Mouse (Mus musculus): Measurements from ENCODE around the gene Ndufb11. TPM values are rescaled to one million over a fixed set of nuclear protein-coding genes. Genes with fewer than 3 reads are reported as not detected.
A peak's percentile ranks its signal among the peaks of the same experiment; 100 is the strongest.

The Ndufb11 gene
- total RNA-seq (2022), result 100 to 1,000 TPM; 135 to 153 (median 146) TPM

DNA sequence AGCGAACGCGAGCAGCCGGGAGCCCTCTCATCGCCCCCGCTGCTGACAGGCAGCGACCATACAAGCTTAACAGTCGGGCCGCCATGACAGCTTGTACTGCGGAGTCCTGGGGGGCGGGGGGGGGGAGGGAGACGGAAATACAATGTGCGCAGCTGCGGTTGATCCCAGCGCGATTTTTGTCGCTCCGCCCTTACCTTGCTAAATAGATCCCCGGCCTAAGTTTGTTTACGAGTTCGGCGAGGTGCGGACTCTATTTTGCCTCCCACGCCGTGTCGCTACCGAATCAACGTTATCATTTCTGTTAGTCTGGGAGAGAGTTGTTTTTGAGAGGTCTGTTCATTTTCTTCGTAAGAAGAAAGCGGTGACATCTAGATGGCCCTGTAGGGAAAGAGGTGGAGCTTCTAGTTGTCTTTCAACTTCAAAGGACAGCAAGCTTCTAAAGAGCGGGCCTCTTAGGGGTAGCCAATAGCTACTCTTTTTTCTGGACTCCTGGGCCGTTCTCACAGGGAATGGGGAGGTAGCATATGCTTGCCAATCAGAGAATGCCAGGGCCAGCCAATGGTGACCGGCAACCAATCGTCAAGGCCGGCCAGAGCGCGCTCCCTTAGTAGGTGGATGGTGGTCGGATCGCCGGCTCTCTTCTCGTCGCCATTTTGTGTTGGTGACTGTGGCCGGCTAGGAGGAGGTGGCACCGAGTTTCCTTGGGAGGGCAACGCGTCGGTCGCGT lies at the start of gene Ndufb11, which contains the start of gene Rbm10:
Gene Ndufb11, minus strand, starts transcription at position 444 of the 727 bp plus-strand sequence.
Gene Rbm10, plus strand, starts transcription at position 328 of the 727 bp plus-strand sequence.
- DNase-seq (ENCODE audit: low spot score in 2 of 2), result peak; percentile 60 to 87

DNA sequence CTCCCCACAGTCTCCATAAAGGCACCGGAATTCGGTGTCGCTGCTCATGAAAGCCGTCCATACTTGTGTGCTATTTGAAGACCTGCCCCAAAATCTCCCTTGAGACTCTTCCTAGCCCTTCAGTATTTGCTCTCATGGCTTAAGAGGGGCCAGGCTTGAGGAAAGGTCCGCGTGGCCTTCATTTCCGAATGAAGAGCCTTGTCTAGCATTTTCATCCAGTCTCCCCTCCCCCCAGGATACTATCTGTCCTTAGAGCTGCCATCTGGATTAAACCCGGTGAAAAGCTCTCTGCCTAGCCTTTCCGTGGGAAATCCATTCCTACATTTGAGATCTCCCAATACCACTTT lies 46.0 kb upstream of the Ndufb11 start:
- DNase-seq (ENCODE audit: low spot score in 2 of 2), result no peak

DNA sequence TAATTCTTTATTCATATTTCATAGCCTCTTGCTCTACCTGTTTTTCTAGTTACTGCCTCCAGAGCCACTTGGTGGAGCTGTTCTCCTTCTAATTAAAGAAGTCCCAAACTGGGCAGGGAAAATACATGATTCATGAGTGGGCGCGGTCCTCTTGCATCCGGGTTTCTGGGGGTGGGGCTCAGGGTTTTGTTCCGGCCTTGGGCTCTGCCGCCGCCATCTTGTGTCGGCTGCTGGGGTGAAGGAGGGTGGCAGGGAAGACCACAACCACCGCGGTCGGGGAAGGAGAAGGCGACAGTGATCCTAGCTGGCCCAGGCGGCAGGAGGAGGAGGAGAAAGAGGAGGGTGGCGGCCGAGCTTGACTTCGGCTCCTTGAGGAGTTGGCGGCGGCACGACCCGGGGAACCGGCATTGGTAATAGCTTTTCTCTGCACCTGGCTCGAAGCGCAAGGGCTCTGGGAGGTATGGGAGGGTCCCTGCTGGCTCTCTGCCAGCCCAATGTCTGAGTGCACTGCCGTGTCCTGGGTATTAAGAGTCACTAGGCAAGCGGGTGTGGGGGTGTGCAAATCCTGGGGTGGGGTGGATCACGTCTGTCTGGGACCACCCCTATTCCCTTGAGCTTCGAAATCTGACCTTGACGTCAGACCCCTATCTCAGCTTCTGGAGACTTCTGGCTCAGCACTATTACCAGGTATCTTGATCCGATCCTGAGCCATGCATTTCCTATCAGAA lies 45.5 kb upstream of the Ndufb11 start:
- peak; percentile 29 to 88 for DNase-seq (ENCODE audit: low spot score in 2 of 2)

DNA sequence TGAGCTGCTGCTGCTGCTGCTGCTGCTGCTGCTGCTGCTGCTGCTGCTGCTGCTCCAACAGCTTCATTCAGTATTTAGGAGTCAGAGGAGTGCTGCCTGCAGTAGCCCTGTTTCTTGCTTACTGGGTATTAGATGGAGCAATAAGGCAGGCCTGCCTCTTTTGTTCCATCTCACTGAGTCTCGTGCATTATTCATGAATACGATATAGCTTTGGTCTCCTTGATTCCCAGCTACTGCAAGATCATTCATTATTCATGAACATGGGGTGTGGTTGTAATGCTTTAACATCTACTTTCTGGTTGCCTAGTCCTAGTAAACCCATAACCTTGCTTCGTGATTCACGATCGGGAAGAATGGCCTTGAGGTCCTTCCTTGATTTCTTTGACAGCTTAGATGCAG lies 44.9 kb upstream of the Ndufb11 start:
- no peak for DNase-seq (ENCODE audit: low spot score in 2 of 2)

DNA sequence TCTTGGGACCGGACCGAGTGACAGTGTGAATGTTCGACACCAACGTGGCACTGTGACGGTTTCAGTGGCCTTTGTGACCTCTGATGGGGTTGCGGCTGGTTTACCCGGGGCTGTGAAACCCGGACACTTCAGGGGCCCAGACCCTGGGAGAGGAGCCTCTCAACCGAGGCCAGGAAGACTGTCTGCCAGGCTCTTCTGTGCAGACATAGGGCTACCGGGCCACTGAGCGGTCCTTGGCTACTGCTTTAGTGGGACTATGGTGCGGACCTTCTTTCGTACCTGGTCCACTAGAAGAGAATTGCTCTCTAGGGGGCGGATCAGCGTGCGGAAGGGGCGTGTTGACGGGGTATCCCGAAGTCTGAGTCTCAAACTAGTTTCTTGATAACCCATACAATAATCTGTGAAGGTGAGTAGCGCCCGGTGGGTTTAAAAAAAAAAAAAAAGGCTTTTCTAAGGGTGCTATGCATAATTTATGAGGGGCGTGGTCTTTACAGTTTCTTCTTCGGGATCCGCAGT lies 41.5 kb upstream of the Ndufb11 start:
- DNase-seq (ENCODE audit: low spot score in 2 of 2), result no peak

DNA sequence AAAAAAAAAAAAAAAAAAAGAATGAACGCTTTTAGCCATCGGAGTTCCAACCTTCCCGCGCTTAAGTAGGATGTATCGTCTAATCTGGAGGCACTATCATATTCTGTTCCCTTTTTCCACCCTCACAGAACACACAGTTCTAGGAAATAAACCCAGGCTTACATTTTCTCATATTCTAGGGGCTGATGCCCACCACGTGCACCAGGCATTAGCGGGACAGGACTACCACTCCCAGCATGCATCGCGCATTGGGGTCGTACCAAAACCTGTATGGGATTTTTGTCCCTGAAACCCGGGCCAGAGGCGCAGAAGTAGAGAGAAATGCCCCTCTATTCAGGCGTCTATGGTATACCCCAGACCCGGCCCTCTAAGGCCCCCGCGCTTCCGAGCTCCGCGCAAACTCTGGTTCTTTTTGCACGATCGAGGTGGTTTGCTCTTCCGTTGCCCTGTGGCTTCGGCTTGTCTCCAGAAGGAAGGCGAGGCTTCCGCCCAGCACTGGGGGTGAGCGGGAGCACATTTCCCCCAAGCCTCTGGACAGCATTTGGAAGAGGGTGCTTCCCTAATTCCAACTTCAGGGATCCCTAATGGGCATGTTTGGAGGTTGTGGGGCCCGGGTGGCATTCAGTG lies 40.7 kb upstream of the Ndufb11 start, which contains the start of gene Uba1:
Gene Uba1, plus strand, starts transcription at position 301 of the 627 bp plus-strand sequence.
- DNase-seq (ENCODE audit: low spot score in 2 of 2), result peak; percentile 68 to 76

DNA sequence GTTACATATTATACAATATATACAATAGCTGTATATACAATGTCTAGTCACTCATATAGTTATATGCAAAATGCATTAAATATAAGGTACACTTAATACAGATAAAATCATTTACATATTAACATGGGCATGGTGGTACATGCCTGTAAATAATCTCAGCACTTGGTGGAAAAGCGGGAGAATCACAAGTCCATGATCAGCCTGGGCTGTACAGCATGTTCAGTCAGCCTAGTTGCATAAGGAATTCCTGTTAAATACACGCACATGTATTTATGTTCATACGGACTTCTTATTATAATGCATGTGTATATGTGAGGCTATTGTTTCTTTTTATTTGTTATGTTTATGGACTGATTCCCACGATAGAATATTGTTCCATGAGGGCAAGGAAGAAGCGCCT lies 40.2 kb upstream of the Ndufb11 start:
- no peak for DNase-seq (ENCODE audit: low spot score in 2 of 2)

DNA sequence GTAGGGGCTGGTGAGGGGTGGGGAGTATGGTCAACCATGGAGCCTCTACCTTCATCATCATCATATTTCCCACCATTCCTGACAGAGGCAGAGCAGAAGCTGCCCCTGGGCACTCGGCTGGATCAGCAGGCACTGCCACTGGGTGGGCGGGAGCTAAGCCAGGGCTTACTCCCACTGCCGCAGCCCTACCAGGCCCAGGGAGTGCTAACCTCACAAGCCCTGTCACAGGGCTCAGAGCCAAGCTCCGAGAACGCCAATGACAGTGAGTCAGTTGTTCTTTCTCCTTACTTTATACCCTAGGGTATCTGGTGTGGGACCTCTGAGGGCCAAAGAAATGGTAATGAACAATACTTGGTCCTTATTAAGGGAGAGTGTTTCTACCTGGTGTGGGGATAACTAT lies 27.4 kb upstream of the Ndufb11 start:
- no peak for DNase-seq (ENCODE audit: low spot score in 2 of 2)

DNA sequence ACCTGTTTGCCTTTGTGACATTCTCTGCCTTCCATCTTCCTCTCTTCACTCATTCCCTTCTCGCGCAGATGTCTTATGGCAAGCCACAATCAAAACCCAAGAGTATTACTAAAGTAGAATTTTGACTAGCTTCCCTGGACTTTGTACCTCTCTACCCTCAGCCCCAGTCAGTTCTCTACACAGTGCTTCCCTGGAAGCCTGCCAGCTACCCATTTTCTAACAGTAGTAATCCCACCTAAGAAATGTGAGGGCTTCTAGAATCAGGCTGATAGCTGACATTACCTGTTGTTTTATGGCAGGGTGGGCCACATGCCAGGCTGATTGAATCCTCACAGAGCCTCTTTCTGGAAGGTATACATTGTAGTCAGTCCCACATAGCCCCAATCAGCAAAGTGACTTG lies 20.7 kb upstream of the Ndufb11 start:
- no peak for DNase-seq (ENCODE audit: low spot score in 2 of 2)

DNA sequence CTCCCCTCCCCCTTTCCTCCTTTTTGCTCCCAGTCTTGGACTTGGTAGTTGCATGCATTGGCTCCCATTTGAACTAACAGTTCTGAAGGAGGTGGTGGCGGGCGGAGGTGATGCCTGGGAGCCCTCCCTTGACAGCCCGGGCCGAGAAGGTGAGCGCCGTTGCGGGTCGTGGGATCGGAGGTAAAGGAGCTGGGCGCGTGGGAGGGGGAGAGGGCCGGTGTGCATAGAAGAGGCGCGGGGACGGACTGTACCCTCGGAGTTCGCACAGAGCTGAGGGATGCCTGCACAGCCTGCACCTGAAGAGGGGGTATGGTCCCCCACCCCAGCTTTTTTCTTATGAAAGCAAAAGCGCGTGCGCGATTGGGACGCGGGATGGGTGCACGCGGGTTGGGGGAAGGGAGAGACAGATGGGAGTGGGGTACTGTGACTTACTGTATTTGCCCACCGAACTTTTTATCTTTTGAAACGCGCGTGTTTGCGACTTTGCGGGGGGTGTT lies 532 bp upstream of the Ndufb11 start:
- peak in 1 of 2 experiments; percentile 36 for DNase-seq (ENCODE audit: low spot score in 2 of 2)

DNA sequence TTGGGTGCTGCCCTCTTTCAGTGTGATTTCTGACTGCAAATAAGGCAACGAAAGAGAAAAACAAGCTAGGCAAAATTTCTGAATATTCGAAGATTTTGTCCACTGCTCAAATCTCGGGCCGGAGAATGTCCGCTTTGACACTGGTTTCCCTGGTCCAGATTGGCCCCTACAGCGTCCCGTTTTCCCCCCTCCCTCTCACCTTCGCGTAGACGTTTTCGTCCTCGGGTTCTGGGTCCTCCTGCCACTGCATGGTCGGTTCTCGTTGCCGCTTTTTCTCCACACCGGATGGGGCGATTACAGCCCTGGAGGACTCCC lies 601 bp downstream of the Ndufb11 start:
- no peak for DNase-seq (ENCODE audit: low spot score in 2 of 2)

DNA sequence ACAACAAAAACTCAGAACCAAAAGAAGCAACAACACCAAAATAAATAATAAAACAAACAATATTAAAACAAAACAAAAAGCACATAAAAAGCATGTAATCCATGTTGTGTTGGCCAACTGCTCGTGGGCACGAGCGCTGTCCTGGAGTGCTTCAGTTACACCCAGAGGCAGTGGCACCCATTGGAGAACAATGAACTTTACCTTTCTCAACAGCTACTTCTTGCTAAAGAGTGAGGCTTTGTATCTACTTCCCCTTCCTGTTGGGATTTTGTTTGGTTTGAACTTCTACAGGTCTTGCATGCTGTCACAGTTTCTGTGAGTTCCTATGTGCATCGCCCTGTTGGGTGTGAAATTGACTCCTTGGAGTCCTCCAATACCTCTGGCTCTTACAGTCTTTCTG lies 8.9 kb downstream of the Ndufb11 start:
- DNase-seq (ENCODE audit: low spot score in 2 of 2), result no peak

DNA sequence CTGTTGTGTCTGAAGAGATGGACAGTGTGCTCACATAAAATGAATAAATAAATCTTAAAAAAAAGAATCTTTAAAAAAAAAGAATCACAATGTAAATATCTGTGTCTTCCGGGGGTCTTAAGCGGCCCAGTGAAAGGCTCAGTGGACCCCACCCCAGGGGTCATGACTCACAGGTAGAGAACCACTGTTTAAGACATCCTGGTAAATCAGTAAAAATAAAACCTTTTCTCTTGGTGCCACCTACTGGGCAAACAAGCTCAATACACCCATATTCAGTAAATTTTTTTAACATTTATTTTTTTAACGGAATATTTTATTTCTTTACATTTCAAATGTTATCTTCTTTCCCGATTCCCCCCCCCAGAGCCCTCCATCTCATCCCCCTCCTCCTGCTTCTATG lies 29.5 kb downstream of the Ndufb11 start:
- no peak for DNase-seq (ENCODE audit: low spot score in 2 of 2)

DNA sequence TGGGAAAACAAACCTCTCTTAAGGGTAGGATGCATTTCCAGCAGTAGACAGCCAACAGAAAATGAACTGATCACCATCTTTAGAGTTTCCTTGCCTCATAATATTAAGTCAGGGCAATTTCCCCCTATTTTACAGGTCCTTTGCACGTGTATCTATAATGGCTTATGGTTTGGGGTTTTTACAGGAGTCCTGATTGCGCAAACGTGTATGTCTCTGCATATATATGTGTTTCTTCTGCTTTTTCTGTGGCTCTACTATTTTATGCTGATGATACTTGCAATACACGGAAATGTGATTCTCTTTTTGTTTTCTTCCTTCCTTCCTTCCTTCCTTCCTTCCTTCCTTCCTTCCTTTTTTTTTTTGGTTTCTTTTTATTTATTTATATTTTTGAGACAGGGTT lies 43.5 kb downstream of the Ndufb11 start:
- no peak for DNase-seq (ENCODE audit: low spot score in 2 of 2)

DNA sequence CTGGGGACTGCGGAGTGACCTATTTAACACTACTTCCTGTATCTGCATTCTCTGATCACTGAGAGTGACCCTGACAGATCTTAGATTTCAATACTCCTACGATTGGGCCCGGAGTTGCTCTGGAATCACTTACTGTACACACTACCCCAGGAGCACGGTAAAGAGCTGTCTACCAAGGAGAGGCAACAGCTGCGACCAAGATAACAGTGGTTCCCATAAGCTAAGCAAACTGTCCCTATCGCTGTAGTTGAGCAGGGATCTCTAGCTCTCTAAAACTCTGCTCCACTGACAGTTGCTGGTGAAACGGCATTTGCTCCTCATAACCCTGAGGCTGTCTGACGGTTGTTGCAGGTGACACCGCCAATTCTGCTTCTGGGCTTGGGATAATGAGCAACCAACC lies 44.7 kb downstream of the Ndufb11 start:
- DNase-seq (ENCODE audit: low spot score in 2 of 2), result no peak

DNA sequence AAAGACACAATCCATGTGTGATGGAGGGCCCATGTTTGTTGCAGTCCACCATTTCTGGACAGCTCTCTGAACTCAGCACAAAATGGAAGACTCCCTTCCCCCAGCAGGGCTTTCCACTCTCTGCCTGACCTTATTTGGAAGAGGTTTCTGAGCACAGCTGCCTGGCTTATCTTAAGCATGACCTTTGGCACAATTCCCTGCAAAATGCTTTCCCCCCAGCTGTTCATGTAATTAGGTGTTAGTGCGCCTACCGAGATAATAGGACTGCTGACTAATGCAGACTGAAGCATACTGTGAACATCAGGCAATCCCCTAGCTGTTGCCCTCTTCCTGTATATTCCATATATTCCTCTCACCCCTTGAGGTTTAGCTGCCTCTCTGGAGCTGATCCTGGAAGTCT lies 46.4 kb downstream of the Ndufb11 start:
- no peak for DNase-seq (ENCODE audit: low spot score in 2 of 2)

Other genes with a start within 250 kb of the Ndufb11 start
- gene Jade3, start 191.9 kb downstream of the Ndufb11 start, total RNA-seq (2022), result 1 to 10 TPM; 6.3 to 8.9 (median 6.7) TPM
- under 1 TPM in 3 of 4 experiments, not detected in 1; 0.22 to 0.46 (median 0.38) TPM for gene Rgn, start 67.8 kb downstream of the Ndufb11 start, total RNA-seq (2022)
- gene Rbm10, start 116 bp downstream of the Ndufb11 start, total RNA-seq (2022), result 10 to 100 TPM; 38.5 to 42.3 (median 40.2) TPM
- 100 to 1,000 TPM; 334 to 390 (median 365) TPM for gene Uba1, start 40.7 kb upstream of the Ndufb11 start, total RNA-seq (2022)
- 100 to 1,000 TPM; 227 to 241 (median 232) TPM for gene Cdk16, start 70.3 kb upstream of the Ndufb11 start, total RNA-seq (2022)
- gene Usp11, start 86.3 kb upstream of the Ndufb11 start, total RNA-seq (2022), result 100 to 1,000 TPM; 115 to 130 (median 124) TPM
- gene Araf, start 180.2 kb upstream of the Ndufb11 start, total RNA-seq (2022), result 100 to 1,000 TPM; 178 to 196 (median 190) TPM

All from left cerebral cortex, adult 8-10 months (tissue).